Mouse (Mus musculus) CH12.LX (cell line): Measurements from ENCODE around the gene Olfr317. TPM values are rescaled to one million over a fixed set of nuclear protein-coding genes. Genes with fewer than 3 reads are reported as not detected.
"Not testable (repeated sequence)": the region's sequence is repeated elsewhere in the genome, so short reads cannot be mapped to it uniquely, and the experiment has no call there.

Experiments used
- DNase-seq: peaks from one replicate; pipeline ENCODE4 v3.0.0-alpha.2; 2013; ENCODE audit errors: extremely low read depth
- H3K27ac ChIP-seq: 2 replicates; pipeline ENCODE4 v1.5.1; 2012; ENCODE audit warnings: low read depth, mild to moderate bottlenecking, control low read depth, moderate library complexity; ENCODE audit not compliant: insufficient read depth
- H3K27me3 ChIP-seq: replicated peaks from 2 replicates; pipeline ENCODE3; 2012; ENCODE audit warnings: inconsistent platforms
- H3K36me3 ChIP-seq, 2 experiments: replicated peaks in 1 of 2; 2 replicates each; pipeline versions ENCODE3 to v1.6.1; 2012; ENCODE audit warnings: inconsistent platforms in 1 of 2, low read length in 1 of 2, mild to moderate bottlenecking in 1 of 2, mixed read lengths in 1 of 2, moderate library complexity in 1 of 2; ENCODE audit not compliant: control insufficient read depth in 1 of 2, insufficient read depth in 1 of 2
- H3K4me1 ChIP-seq, 2 experiments: 2 replicates each; pipeline ENCODE4 v1.6.1; 2012; ENCODE audit warnings: inconsistent platforms in 1 of 2, moderate library complexity in 1 of 2; ENCODE audit not compliant: insufficient read depth in 2 of 2, control insufficient read depth in 1 of 2
- H3K4me2 ChIP-seq: 2 replicates; pipeline ENCODE4 v1.6.1; 2012; ENCODE audit warnings: low read depth, mild to moderate bottlenecking, control low read depth; ENCODE audit not compliant: poor library complexity, insufficient read depth, severe bottlenecking
- H3K4me3 ChIP-seq, 3 experiments: fragments of 150-350 bp in 1 of 3; sonication (generic) in 1 of 3; replicated peaks in 1 of 3; 2 replicates each; pipeline versions ENCODE3 to v1.5.1; 2011 to 2012; ENCODE audit warnings: low read depth in 2 of 3, low read length in 2 of 3, mild to moderate bottlenecking in 2 of 3, moderate library complexity in 2 of 3, control low read depth in 1 of 3, improper control_type of control experiment in 1 of 3, inconsistent platforms in 1 of 3, mixed read lengths in 1 of 3; ENCODE audit not compliant: poor library complexity in 1 of 3
- H3K79me2 ChIP-seq: replicated peaks from 2 replicates; pipeline ENCODE4 v1.6.1; 2012; ENCODE audit warnings: mild to moderate bottlenecking, moderate library complexity; ENCODE audit not compliant: control insufficient read depth, poor library complexity, insufficient read depth, severe bottlenecking; ENCODE audit errors: extremely low read depth
- H3K9ac ChIP-seq: 2 replicates; pipeline ENCODE4 v1.6.1; 2012; ENCODE audit warnings: low read depth, mild to moderate bottlenecking, control low read depth, moderate library complexity; ENCODE audit not compliant: insufficient read depth
- H3K9me3 ChIP-seq: replicated peaks from 2 replicates; pipeline ENCODE3; 2012; ENCODE audit warnings: low read length, inconsistent platforms, mixed read lengths
- BHLHE40 ChIP-seq: IDR thresholded peaks from 2 replicates; pipeline ENCODE4 v1.6.1; 2011; ENCODE audit warnings: mild to moderate bottlenecking, low read depth, low read length, improper control_type of control experiment
- CHD2 ChIP-seq: IDR thresholded peaks from 2 replicates; pipeline ENCODE4 v1.6.1; 2011; ENCODE audit warnings: low read length, improper control_type of control experiment
- ELF1 ChIP-seq: IDR thresholded peaks from 2 replicates; pipeline ENCODE4 v1.6.1; 2014; ENCODE audit warnings: low read depth, mild to moderate bottlenecking, inconsistent platforms, low read length, improper control_type of control experiment
- EP300 ChIP-seq: IDR thresholded peaks from 2 replicates; pipeline ENCODE4 v1.6.1; 2011; ENCODE audit warnings: low read length, improper control_type of control experiment
- ETS1 ChIP-seq: conservative IDR thresholded peaks from 2 replicates; pipeline ENCODE4 v1.6.1; 2012; ENCODE audit warnings: low read depth, mild to moderate bottlenecking, inconsistent platforms, low read length, improper control_type of control experiment, moderate library complexity
- GABPA ChIP-seq: IDR thresholded peaks from 2 replicates; pipeline ENCODE4 v1.6.1; 2012; ENCODE audit warnings: low read depth, low read length, improper control_type of control experiment, inconsistent platforms; ENCODE audit not compliant: insufficient replicate concordance
- HCFC1 ChIP-seq: IDR thresholded peaks from 2 replicates; pipeline ENCODE4 v1.6.1; 2012; ENCODE audit warnings: low read depth, mild to moderate bottlenecking, inconsistent platforms, low read length, improper control_type of control experiment
- JUND ChIP-seq: conservative IDR thresholded peaks from 2 replicates; pipeline ENCODE4 v1.6.1; 2011; ENCODE audit warnings: low read depth, low read length, improper control_type of control experiment
- KAT2A ChIP-seq: IDR thresholded peaks from 2 replicates; pipeline ENCODE4 v1.6.1; 2012; ENCODE audit warnings: low read length, improper control_type of control experiment, inconsistent platforms; ENCODE audit not compliant: insufficient replicate concordance
- MAX ChIP-seq: IDR thresholded peaks from 2 replicates; pipeline ENCODE4 v1.6.1; 2011; ENCODE audit warnings: low read length, improper control_type of control experiment
- MEF2A ChIP-seq: IDR thresholded peaks from 2 replicates; pipeline ENCODE4 v1.6.1; 2014; ENCODE audit warnings: low read depth, mild to moderate bottlenecking, inconsistent platforms, low read length, improper control_type of control experiment, borderline replicate concordance
- NRF1 ChIP-seq: IDR thresholded peaks from 2 replicates; pipeline ENCODE4 v1.6.1; 2014; ENCODE audit warnings: low read depth, mild to moderate bottlenecking, inconsistent platforms, low read length, improper control_type of control experiment, moderate library complexity
- PAX5 ChIP-seq: IDR thresholded peaks from 2 replicates; pipeline ENCODE4 v1.6.1; 2012; ENCODE audit warnings: low read length, inconsistent platforms, mixed read lengths
- POLR2A ChIP-seq: IDR thresholded peaks from 2 replicates; pipeline ENCODE4 v1.6.1; 2011; ENCODE audit warnings: low read depth, mild to moderate bottlenecking, improper control_type of control experiment, low read length
- UBTF ChIP-seq: IDR thresholded peaks from 2 replicates; pipeline ENCODE4 v1.6.1; 2012; ENCODE audit warnings: low read depth, mild to moderate bottlenecking, inconsistent platforms, low read length, improper control_type of control experiment, moderate library complexity
- USF1 ChIP-seq: IDR thresholded peaks from 2 replicates; pipeline ENCODE4 v1.6.1; 2014; ENCODE audit warnings: low read depth, mild to moderate bottlenecking, inconsistent platforms, low read length, improper control_type of control experiment
- ZC3H11A ChIP-seq: IDR thresholded peaks from 2 replicates; pipeline ENCODE4 v1.6.1; 2012; ENCODE audit warnings: low read depth, mild to moderate bottlenecking, inconsistent platforms, low read length, improper control_type of control experiment
- ZKSCAN1 ChIP-seq: IDR thresholded peaks from 2 replicates; pipeline ENCODE4 v1.6.1; 2012; ENCODE audit warnings: low read depth, inconsistent platforms, low read length, improper control_type of control experiment, borderline replicate concordance
- ZMIZ1 ChIP-seq: IDR thresholded peaks from 2 replicates; pipeline ENCODE4 v1.6.1; 2012; ENCODE audit warnings: low read depth, mild to moderate bottlenecking, inconsistent platforms, low read length, improper control_type of control experiment
- ZNF384 ChIP-seq: IDR thresholded peaks from 2 replicates; pipeline ENCODE4 v1.6.1; 2012; ENCODE audit warnings: low read depth, low read length, improper control_type of control experiment, inconsistent platforms
- dilution Hi-C: fragments of 300-500 bp; cut with MboI; formaldehyde crosslinking; loops from 2 replicates; pipeline ENCODE4 v1.14.3; 2020; ENCODE audit warnings: low sequenced_read_pairs; ENCODE audit not compliant: extremely low pct_unique_long_range_greater_than_20kb, extremely low pct_ligation_motif_present
- in situ Hi-C: fragments of 300-500 bp; cut with MboI; formaldehyde crosslinking; loops from 3 replicates; pipeline ENCODE4 v1.14.3; 2019; ENCODE audit warnings: low sequenced_read_pairs, low pct_ligation_motif_present, low pct_unique_long_range_greater_than_20kb, mixed read lengths
- polyA plus RNA-seq: library from polyadenylated mRNA; unstranded; fragments of >175 nt; gene quantifications from 2 replicates; pipeline ENCODE4 v1.2.1, GENCODE M21; 2012; ENCODE audit warnings: low read depth; ENCODE audit not compliant: insufficient read length
- total RNA-seq, 2 experiments: library from RNA; depleted of rRNA; stranded (reverse); fragments of 300-350 nt in 1 of 2; fragments of >200 nt in 1 of 2; gene quantifications; 2 replicates each; pipeline ENCODE4 v1.2.3; 2012 to 2014

Olfr317 gene
- total and polyA plus RNA-seq, 3 experiments = not detected

DNA sequence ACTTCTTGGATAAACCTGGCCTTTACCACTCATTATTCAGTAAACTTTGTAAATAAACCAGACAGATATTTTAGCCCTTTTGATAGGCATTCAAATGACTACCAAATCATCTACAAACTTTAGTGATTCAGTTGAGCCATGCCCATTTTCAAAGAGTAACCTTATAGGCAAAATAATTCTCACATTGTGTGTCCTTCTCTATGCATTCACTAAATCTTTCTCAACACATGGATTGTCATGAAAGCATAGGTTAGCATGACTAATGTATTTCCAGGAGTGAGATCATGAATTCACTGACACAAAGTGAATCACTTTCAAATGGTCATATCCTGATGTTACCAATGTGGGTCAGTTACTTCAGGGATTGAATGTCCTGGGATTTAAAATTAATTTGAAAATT, 33.9 kb upstream of the Olfr317 start, which contains the start of gene Olfr315:
TSS of gene Olfr315 (plus strand) at position 301 of the 400 bp plus-strand sequence.
- TF ChIP-seq USF1 (no peak), JUND (no peak), EP300 (no peak), ZKSCAN1 (no peak), ZC3H11A (no peak), UBTF (no peak), HCFC1 (no peak), CHD2 (no peak), KAT2A (no peak), MEF2A (no peak)
- no peak for DNase-seq
- Histone ChIP-seq H3K4me2 (no peak within 1 kb of the TSS), H3K27me3 (peaks cover 24% of the 10 kb centered on the region), H3K79me2 (no peaks in the 10 kb centered on the region), H3K27ac (no peak within 1 kb of the TSS), H3K4me1 (peaks cover 0 to 3% of the 10 kb centered on the region in 2 experiments; a peak in 1 of 4 replicates), H3K9me3 (peaks cover 4% of the 10 kb centered on the region), H3K9ac (no peak within 1 kb of the TSS), H3K36me3 (no peaks in the 10 kb centered on the region), H3K4me3 (no peak within 1 kb of the TSS)
- in situ Hi-C loops = no loop called here
- dilution Hi-C loops = no loop called here

DNA sequence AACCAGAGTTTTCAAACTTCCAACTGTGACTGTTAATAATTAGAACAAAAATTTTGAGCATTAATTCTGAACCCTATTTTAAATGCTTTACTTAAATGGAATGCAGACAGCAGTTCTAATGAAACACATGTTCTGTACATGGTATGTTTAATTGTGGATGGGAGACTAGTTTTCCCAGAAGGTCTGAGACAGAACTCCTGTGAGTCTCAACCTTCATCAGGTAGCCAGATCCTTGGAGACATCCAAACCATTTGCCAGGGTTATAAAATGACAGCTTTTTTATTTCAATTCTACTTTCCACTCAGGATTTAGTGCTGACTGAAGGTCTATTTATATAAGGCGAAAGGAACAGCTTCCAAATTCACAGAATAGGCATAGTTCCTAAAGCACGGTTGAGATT, 13.4 kb upstream of the Olfr317 start, which contains the start of gene Olfr316:
TSS of gene Olfr316 (plus strand) at position 301 of the 400 bp plus-strand sequence.
- no peak within 1 kb of the TSS for H3K4me3 ChIP-seq
- H3K4me1 ChIP-seq = no peaks in the 10 kb centered on the region
- no peak within 1 kb of the TSS for H3K9ac ChIP-seq
- H3K9me3 ChIP-seq = no peaks in the 10 kb centered on the region
- no peaks in the 10 kb centered on the region for H3K79me2 ChIP-seq
- no peaks in the 10 kb centered on the region for H3K36me3 ChIP-seq
- H3K27ac ChIP-seq = no peak within 1 kb of the TSS
- TF ChIP-seq BHLHE40 (no peak), ZMIZ1 (no peak), UBTF (no peak), ZNF384 (no peak), ELF1 (no peak), ZC3H11A (no peak), NRF1 (no peak), HCFC1 (no peak), MEF2A (no peak), KAT2A (no peak), MAX (no peak), ETS1 (no peak), ZKSCAN1 (no peak), POLR2A (no peak), PAX5 (no peak), GABPA (no peak), EP300 (no peak)
- no peak within 1 kb of the TSS for H3K4me2 ChIP-seq
- dilution Hi-C loops = no loop called here
- in situ Hi-C loops = no loop called here
- DNase-seq = no peak
- peaks cover 38% of the 10 kb centered on the region for H3K27me3 ChIP-seq

DNA sequence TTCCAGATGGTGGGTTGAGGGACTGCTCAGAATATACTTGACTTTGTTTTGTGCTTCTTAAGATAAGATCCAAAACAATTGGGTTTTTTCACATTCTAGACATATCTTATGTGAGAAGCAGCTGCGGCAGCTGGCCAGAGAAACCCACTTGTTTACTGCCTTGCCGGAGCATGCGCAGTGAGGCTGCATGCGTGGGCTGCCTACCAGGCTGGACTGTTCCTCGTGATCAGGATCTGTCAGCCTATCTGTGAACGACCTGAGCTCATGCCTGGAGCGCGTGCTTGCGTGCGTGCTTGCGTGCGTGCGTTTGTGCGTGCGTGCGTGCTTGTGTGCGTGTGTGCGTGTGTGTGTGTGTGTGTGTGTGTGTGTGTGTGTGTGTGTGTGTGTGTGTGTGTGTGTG, 12.1 kb upstream of the Olfr317 start:
- H3K4me2 ChIP-seq, H3K4me3 ChIP-seq, H3K9me3 ChIP-seq, dilution Hi-C loops, H3K36me3 ChIP-seq, H3K9ac ChIP-seq, H3K4me1 ChIP-seq, H3K79me2 ChIP-seq, H3K27ac ChIP-seq, DNase-seq, in situ Hi-C loops: not testable (repeated sequence)
- H3K27me3 ChIP-seq = peaks cover 37% of the 10 kb centered on the region
